Mouse (Mus musculus) C2C12 (cell line): ENCODE data around the gene Tnfaip8l2.

Experiments used
- CTCF ChIP-seq: IDR thresholded peaks from one replicate; pipeline ENCODE4 v1.5.1; 2011; ENCODE audit not compliant: control insufficient read depth, insufficient read depth, insufficient read length
- MAX ChIP-seq: IDR thresholded peaks from one replicate; pipeline ENCODE4 v1.6.1; 2011; ENCODE audit warnings: mild to moderate bottlenecking, control low read depth
- MYOD1 ChIP-seq: IDR thresholded peaks from one replicate; pipeline ENCODE4 v1.6.1; 2011; ENCODE audit warnings: low read depth; ENCODE audit not compliant: control insufficient read depth, insufficient read length
- MYOG ChIP-seq: IDR thresholded peaks from one replicate; pipeline ENCODE4 v1.6.1; 2011; ENCODE audit not compliant: control insufficient read depth, insufficient read length; ENCODE audit errors: extremely low read depth
- USF1 ChIP-seq: IDR thresholded peaks from one replicate; pipeline ENCODE4 v1.6.1; 2011; ENCODE audit warnings: low read depth, mild to moderate bottlenecking, control low read depth, moderate library complexity

DNA sequence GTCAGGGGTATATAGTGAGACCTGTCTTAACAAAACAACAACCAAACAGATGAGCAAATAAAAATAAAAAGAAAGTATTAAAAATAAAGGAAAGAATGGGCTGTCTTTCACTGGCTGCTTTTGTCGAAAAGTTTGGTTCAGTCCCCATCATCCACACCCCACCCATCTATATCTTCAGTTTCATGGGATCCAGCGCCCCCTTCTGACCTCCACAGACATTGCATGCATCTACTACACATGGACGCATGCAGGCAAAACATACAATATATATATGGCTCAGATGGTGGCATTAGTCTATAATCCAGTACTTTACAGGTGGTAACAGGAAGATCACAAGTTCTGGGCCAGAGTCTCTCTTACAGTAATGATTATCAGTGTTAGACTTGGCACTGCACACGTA, 11.7 kb upstream of the Tnfaip8l2 start:
- TF ChIP-seq CTCF (no peak), MYOD1 (no peak), USF1 (no peak), MAX (no peak), MYOG (no peak)
